Mouse (Mus musculus) cerebellum, adult 11 months (tissue): ENCODE measurements around the gene Gm45808.
A peak's percentile ranks its signal among the peaks of the same experiment; 100 is the strongest.
"Not testable (repeated sequence)": the region's sequence is repeated elsewhere in the genome, so short reads cannot be mapped to it uniquely, and the experiment has no call there.

ENCODE experiments used
- DNase-seq: peaks from one replicate; pipeline ENCODE4 v3.0.0; 2022

Gene Gm45808

GRCm38 (mm10) chr7:45467090-45467670 is 19.4 kb downstream of the Gm45808 start:
- no peak for DNase-seq

- peak; percentile 98 for DNase-seq
Measured at GRCm38 (mm10) chr7:45466283-45467089, 20.1 kb downstream of the Gm45808 start, which contains the start of gene Bax. Gene Bax (minus strand): TSS chr7:45466898.

GRCm38 (mm10) chr7:45465549-45465948 is 21.1 kb downstream of the Gm45808 start:
- no peak for DNase-seq

- DNase-seq: no peak
Measured at GRCm38 (mm10) chr7:45465112-45465511, 21.5 kb downstream of the Gm45808 start.

GRCm38 (mm10) chr7:45463987-45464778 is 22.4 kb downstream of the Gm45808 start:
- no peak for DNase-seq

GRCm38 (mm10) chr7:45462868-45463267 is 23.7 kb downstream of the Gm45808 start:
- DNase-seq: not testable (repeated sequence)

- DNase-seq: no peak
Measured at GRCm38 (mm10) chr7:45462325-45462724, 24.3 kb downstream of the Gm45808 start.

- no peak for DNase-seq
Measured at GRCm38 (mm10) chr7:45461781-45462180, 24.8 kb downstream of the Gm45808 start.

GRCm38 (mm10) chr7:45461326-45461725 is 25.3 kb downstream of the Gm45808 start:
- DNase-seq: no peak

GRCm38 (mm10) chr7:45460860-45461314 is 25.7 kb downstream of the Gm45808 start:
- DNase-seq: no peak

GRCm38 (mm10) chr7:45460377-45460776 is 26.2 kb downstream of the Gm45808 start:
- DNase-seq: no peak

GRCm38 (mm10) chr7:45459564-45460140 is 27.0 kb downstream of the Gm45808 start, which contains the start of gene Ftl1:
Gene Ftl1 (minus strand): TSS chr7:45459884.
- peak; percentile 95 for DNase-seq

- DNase-seq: peak; percentile 77
Measured at GRCm38 (mm10) chr7:45458748-45459563, 27.7 kb downstream of the Gm45808 start.

- DNase-seq: no peak
Measured at GRCm38 (mm10) chr7:45457204-45458060, 29.2 kb downstream of the Gm45808 start.

- DNase-seq: no peak
Measured at GRCm38 (mm10) chr7:45456721-45457203, 29.8 kb downstream of the Gm45808 start.

- DNase-seq: no peak
Measured at GRCm38 (mm10) chr7:45455932-45456696, 30.5 kb downstream of the Gm45808 start.

GRCm38 (mm10) chr7:45454971-45455370 is 31.6 kb downstream of the Gm45808 start:
- DNase-seq: no peak

GRCm38 (mm10) chr7:45451344-45451982 is 35.1 kb downstream of the Gm45808 start:
- peak; percentile 80 for DNase-seq

- no peak for DNase-seq
Measured at GRCm38 (mm10) chr7:45449974-45450373, 36.6 kb downstream of the Gm45808 start.
